Mouse (Mus musculus) urinary bladder, postnatal 25 days (tissue): ENCODE results near the gene Ppdpf.

Experiments
- DNase-seq: peaks from one replicate; pipeline ENCODE4 v3.0.0; 2022; ENCODE audit warnings: low spot score

The Ppdpf gene

DNA sequence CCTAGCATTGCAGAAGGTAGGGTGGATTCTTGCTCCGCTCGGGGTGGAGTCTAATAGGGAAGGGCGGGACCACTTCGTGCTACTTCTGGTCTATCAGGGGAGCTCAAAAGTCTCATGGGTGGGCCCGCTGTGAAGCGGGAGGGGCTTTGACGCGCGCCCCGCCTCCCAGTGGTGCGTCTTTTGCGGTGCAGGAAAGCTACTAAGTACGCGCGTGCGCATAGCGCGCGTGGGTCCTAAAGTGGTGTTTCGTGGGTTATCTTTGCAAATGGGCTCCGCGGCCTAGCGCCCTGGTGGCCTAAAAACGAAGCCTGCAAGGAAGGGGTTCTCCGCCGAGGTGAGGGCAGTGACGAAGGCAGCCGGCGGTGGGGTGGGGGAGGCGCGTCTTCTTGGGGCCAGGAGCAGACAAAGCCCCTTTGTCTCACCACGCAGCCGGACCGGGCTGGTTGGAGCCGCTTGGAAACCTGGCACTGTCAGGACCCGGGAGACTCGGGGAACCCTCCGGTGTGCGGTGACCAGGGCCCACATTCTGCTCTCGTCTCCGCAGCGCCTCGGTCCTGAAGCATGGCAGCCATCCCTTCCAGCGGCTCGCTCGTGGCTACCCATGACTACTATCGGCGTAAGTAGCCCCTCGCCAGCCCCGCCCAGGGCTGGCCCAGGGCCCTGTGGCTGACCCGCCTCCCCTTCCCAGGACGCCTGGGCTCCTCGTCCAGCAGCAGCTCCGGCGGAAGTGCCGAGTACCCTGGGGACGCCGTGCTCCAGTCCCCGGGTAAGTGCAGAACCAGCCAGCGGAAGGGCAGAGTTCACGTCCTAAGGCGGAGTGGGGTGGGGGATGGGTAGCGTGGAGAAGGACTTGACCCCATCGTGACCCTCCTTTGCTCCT lies at the start of gene Ppdpf:
Ppdpf (plus strand) TSS at position 127 of the 880 bp plus-strand sequence.
- peak; percentile 81 for DNase-seq

DNA sequence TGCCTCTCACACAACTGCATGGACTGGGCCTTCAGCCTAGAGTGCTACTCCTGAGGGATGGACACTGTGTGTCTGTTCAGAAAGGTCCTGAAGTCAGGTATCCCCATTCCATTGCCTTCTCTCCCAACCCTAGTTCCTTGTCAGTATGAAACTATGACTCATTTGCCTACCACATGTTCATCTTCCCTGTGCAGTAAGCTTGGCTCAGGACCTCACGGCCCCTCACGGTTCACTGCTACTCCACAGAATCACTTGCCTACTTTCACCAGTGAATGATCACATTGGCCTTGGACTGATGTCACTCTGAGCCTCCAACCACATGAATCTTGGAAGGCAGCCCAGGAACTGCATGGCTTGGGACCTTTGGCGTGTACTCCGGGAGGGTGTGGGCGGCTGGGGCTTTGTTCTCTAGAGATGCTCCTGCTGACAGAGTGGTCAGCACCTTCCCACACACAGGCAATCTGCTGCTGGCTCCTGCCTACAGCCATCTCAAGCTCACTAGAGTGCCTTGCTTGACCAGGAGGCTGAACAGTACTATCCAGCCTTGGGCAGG lies 47.3 kb upstream of the Ppdpf start:
- DNase-seq: no peak

DNA sequence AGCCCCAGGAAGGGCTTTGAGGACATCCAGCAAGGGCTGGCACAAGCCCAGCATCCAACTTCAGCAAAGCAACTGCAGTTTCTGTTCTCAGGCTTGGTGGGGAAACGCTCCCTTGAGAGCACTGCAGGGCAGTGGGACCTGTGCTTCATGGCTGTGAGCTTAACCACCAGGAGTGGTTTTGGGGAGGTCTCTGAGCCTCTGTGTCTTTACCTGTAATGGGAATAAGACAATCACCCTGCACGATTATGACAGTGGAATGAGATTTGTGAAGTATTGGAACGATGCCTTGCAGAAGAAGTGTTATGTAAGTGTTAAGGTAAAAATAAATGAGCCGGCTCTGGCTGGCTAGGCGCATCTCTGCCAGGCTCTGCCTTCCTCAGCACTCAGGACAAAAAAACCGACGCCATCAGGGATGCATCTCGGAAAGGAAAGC lies 44.3 kb upstream of the Ppdpf start:
- no peak for DNase-seq

DNA sequence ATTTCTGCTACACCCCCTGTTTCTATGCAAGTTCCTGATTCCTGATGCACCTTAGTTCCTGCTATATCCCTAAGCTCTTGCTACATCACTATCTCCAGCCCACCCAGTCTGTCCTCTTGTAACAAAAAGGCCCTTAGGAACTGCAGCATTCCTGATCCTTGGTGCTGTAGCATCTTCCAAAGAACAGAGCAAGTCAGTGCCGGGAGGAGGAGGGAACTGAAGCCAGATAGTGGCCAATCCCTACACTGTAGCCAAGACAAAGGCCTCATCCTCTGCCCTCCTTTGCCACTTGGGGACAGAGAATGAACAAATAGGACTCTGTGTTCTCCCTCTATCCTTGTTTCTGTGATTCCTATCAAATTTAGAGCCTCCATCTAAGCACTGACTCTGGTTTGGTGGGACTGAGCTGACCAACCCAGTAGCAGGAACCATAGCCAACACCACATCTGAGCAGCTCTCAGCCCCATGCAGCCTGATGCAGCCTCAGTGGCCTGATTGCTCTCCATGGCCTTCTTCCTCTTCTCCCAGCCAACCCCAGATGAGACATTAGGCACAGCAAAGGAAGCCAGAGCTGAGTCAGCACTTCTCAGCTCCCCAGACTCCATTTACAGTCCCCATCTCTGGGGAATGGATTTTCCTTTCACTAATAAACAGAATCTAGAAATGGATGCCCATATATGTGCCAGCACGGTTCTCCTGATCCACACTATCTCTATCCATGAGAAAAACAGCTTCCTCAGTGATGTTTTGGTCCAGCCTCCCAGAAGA lies 43.4 kb upstream of the Ppdpf start:
- no peak for DNase-seq

DNA sequence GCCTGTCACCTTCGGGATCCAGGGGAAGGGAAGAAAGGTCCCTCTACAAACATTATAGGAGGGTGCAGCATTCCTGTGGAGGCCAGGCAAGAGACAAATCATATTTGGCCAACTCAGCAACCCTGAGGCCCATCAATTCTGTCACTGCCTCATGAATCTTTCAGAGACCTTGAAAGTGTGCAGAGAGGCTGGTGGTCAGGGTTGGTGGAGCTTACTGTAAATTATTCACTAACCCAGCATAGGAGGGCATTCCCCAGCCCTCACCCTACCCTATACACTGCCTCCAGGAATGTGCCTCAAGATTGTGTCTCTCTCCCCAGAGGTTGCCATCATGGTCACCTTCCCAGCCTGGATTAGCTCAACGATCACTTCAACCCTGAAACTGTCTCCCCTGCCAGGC lies 42.4 kb upstream of the Ppdpf start:
- DNase-seq: no peak

DNA sequence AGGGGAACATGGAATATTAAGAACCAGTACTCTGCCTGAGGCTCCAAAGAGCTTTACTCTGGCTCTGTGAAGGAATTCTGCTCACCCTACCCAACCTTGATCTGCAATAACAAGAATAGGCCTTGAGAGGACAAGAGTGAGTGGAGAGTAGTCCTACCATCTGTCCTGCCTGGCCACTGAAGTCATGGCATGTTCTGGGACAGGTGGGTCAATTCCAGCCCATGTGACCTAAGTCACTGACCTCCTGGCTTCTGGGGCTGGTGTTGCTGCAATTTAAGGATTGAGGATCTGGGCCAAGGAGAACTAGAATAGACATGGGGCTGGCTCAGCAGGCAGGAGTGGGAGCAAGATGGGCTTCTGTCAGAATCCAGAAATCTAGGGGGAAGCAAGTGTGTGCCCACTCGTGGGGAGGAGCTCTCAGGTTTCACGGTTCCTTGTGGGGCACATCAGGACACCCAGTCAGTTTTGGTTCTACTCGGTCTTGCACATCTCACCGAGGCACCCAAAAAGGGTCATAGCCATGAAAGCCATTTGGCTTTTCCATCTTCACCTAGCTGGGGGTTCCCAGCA lies 40.0 kb upstream of the Ppdpf start:
- no peak for DNase-seq

DNA sequence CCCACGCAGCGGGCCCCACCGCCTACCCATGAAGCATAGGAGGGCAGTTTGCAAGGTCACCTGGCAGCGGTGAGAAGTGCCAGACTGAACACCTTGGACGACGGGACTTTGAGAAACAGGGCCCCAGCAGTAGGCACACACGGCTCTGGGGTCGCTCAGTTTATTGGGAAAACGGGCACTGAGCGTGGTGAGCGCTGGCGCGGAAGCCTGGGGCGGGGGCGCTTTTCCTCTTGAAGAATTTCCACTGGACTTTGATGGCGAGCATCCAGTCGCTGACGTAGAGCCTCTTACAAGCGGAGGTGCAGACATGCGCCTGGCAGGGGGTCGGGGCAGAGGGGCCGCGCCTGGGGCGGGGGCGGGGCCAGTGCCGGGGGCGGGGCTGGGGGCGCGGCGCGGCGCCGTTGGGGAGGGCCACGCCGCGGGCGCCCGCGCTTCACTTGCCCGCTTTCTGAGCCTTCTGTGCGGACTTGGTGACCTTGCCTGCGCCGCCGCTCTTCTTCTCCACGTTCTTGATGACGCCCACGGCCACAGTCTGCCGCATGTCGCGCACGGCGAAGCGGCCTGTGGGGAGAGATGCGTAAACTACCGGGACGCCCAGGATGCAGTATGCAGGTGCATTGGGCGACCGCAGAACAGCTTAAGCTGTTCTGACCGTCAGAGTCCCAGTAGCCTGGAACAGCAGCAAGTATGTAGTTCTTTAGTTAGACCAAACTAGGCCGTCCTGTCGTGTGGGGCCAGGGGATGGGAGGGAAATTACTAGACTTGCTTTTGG lies 39.3 kb upstream of the Ppdpf start:
- no peak for DNase-seq

DNA sequence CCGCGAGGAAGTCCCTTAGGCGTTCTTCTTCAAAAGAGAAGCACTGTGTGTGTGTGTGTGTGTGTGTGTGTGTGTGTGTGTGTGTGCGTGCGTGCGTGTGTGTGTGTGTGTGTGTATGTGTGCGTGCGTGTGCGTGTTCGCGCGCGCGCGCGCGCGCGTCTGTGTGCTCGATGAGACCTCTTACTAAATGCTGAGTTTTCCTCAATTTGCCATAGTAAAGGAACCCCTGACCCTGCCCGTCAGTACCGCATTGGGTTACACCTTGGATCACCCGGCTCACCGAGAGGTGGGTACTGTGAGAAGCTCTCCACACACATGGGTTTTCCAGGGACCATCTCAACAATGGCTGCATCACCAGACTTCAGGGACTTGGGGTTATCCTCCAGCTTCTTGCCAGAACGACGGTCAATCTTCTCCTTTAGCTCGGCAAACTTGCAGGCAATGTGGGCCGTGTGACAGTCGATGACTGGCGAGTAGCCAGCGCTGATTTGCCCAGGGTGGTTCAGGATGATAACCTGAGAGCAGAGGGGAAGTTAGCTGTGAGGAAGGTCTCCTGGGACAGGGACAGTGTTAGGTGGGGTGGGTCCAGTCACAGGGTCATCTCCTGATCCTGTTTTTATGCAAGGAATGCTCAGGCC lies 38.6 kb upstream of the Ppdpf start:
- DNase-seq: no peak

DNA sequence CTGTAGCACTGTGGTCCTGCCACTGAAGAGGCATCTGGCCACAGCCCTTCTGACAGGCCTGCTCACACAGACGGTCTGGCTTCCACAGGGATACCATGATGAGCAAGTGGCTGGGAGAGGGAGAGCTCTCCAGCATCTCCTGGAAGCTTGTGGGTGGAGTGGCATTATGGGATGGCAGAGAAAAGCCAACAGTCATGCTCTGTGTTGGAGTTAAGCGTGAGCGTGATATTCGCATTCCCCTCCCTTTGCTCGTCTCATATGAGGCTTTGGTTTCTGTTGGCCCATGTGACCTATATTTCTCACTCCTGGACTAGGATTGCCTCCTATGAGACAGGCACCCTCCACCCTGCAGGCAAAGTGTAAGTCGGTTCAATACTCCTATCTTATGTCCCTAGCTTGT lies 36.8 kb upstream of the Ppdpf start:
- no peak for DNase-seq

DNA sequence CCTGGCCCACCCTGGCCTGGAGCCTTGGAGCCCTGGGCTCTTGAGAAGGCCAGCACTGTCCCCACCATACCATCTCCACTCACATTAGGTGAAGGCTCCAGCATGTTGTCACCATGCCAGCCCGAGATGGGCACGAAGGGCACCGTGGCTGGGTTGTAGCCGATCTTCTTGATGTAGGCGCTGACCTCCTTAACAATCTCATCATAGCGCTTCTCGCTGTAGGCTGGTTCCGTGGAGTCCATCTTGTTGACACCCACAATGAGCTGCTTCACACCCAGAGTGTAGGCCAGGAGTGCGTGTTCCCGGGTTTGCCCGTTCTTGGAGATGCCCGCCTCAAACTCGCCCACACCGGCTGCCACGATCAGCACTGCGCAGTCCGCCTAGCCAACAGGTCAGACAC lies 34.3 kb upstream of the Ppdpf start:
- no peak for DNase-seq

DNA sequence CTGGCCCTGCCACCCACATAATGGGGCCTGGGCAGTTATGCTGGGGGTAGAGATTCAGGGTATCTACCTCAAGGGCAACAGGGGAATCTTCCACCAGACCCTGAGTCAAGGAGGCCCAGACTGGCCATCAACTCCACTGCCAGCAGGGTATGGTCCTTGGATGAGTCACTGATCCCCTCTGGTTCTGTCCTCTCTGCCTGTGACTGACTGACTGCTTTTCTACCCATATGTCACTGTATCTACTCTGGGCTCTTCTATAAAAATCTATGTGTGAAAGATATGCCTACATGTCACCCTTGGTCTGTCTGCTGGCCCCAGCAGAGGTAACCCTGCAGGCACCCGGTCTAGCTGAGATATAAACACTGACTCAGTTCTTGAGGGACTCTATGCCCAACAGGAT lies 33.9 kb upstream of the Ppdpf start:
- DNase-seq: no peak

DNA sequence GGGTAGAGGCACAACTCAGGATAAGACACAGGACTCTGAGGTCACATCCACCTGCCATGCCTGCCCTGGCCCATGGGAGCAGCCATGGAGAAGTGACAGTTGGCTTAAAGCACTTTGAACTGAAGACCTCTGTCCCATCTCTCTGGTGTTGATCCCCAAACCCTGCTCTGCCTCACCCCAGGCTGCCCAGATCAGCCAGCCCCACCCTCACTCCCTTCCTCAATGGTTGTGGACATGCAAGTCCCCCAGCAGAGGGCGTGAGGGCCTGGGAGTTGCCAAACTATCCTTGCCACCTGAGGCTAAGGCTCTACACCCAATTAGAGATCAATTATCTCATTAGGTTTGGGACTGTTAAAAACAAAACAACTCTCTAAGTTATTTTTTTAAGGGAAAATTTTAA lies 33.2 kb upstream of the Ppdpf start:
- DNase-seq: peak; percentile 28

DNA sequence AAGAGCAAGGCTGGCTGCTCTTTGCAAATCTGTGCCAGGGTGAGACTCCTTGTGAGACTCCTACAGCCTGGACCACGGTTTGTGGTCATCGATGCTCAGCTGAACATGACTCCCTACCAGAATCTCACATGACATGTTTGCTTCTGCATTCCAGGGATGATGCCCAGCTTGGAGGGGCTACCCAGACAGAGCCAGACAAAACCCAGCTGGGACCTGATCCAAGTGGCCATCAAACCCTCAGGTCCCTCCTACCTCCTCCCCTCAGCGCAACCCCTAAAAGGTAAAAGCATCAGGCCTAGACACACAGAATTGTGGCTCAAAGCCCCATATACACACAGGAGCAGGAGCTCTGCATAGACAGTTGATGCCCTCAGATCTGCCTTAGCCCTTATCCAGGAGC lies 32.7 kb upstream of the Ppdpf start:
- DNase-seq: no peak

DNA sequence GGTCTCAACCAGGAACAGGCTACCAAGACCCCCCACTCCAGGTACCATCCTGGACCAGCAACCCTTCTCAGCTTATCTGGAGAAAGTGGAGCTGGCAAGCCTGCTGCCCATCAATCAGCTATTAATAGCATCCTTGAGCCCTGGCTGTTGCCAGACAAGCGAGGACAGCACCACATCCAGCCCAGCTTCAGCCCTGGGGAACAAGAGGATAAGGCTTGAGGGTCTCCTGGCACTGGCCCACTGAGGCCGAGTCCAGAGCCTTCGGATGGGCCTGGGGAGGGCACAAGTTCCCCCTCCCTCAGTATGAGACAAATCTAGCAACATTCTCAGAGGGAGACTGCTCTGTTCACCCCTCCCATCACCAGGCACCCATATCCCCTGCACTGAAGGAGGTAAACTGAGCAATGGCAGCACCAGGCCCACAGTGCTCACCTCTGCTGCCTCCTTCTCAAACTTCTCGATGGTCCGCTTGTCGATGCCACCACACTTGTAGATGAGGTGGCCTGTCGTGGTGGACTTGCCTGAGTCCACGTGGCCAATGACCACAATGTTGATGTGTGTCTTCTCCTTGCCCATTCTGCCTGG lies 32.1 kb upstream of the Ppdpf start:
- DNase-seq: no peak

DNA sequence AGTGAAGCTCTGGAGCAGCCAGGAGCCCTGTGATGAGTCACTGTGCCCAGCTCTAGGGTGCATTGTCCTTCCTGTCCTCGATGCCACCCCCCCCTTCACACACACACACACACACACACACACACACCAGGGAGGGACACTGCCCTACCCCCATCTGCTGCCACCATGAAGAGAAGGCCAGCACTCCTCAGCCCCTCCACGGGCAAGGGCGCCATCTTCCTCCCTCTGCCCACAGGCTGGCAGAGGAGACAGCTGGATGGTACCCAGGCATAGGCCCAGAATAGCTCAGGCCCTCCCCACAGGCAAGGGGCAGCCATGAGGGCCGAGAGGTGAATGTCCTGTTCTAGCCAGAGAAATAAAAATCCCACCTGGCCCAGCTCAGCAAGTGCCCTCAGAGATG lies 31.2 kb upstream of the Ppdpf start:
- no peak for DNase-seq

DNA sequence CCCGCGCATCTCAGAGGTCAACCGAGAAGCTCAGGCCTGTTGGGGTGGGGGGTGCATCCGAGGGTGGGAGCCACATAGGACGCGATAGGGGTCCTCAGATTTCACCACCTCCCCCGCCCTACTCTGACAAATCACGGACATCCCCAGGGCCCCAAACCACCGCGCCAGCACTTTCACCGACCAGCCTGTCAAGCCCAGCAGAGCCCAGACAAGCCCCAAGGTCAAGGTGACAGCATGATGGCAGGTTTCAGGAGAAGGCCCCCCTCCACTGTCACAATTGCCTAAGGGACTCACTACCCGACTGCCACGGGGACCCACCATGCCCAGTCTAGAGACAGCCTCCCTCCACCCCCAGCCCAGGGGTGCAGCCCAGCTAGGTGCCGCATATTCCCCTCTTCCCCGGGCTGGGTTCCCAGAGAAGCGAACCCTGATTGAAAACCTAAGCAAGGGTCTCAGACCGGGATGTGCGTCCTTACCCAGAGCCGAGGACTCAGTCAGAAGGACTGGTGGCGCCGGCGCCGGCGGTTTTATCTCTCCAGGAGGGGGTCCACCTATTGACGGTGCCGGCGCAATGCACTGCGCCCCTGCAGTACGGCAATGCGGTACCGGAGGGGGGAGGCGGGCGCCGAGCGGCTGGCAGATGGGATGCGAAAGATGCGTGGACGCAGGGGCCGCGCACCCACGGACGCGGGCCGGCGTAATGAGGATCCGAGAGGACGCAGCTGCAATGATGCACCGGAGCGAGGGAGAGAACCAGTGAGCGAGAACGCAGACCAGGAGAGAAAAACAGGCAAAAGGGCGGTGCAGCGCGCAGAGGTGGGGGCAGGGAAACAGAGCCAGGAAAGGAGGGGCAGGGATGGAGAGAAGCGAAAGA lies 30.6 kb upstream of the Ppdpf start, which contains the start of gene Eef1a2:
Eef1a2 (minus strand) TSS at position 767 of the 874 bp plus-strand sequence.
- DNase-seq: no peak

DNA sequence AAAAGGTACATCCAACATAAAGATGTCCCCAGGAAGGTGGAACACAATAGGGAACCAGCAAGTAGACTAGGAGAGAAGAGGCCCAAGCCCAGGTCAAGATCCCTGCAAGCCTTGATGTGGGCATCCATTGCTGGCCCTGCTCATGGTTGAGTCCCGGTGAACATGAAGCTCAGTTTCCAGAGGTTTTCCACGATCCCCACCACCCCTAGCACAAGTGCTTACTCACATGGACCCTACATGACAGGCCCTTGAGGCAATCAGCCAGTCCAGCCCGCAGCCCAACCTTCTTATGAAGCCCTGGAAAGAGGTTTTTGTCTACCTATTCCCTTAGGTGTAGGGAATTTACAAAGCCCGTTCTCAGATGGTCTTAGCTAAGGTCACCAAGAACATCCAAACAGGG lies 29.9 kb upstream of the Ppdpf start:
- no peak for DNase-seq

DNA sequence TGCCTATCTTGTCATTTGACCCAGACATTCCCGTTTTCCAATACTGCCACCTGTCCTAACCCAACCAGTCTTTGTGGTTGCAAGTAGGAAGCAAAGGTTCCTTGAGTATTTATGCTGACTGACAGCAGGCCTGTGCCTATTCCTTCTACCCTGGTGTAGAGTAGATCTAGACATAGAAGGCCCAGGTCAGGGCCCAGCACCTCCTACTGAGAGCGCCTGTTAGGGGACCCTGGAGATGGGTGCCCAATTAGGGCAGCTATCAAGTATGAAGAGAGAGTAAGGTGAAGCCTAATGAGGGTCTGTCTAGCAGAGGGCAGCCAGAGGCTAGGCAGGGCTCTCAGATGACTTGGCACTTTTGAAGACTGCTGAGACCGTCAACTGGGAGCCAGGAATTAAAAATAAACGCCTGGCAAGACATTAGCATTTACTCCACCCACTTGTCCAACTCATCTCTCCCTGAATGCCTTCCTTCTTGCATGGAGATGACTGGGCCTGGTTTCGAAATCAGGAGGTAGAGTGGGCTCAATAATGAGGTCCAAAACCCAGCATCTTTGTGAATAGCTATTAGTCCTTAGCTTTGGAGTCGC lies 29.2 kb upstream of the Ppdpf start:
- DNase-seq: no peak

DNA sequence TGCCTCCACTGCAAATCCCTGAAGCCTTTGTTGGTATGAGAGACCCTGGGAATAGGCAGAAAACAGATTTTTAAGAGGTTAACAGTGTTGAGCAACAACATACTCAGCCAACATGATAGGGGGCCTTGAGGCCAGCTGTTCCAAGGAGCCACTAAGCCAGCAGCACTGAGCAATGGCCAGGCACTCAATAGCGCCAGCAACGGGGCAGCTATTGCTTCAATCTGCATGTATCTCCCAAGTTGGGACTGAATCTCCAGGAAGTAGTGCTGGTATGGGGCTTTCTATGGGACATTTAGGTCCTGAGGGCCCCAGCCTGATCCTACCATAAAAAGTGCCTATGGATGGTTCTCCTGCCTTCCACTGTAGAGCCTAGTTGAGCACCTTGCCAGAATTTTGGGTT lies 28.6 kb upstream of the Ppdpf start:
- DNase-seq: no peak

DNA sequence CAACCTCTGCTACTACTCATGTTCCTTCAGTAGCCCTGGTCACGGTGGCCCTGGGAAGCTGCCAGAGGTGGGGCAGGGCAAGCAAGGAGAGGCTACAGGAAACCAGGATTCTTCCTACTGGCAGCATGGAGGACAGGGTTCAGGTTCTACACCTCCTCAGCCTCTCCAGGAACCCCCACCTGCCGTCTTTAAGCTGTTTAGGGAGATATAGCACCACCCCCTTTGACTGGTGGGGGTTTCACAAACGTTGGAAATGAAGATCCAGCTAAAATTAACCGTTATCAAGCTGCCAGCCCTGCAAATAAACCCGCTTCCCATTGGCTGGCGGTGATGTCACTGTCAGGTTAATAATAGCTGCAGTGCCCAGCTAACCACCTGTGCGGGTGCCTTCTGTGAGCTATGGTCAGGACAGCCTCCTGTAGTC lies 27.9 kb upstream of the Ppdpf start:
- no peak for DNase-seq
